Mouse (Mus musculus): Measurements from ENCODE around the gene Cchcr1. TPM values are rescaled to one million over a fixed set of nuclear protein-coding genes. Genes with fewer than 3 reads are reported as not detected.
A peak's percentile ranks its signal among the peaks of the same experiment; 100 is the strongest.
"Not testable (repeated sequence)": the region's sequence is repeated elsewhere in the genome, so short reads cannot be mapped to it uniquely, and the experiment has no call there.

The Cchcr1 gene
- polyA plus RNA-seq, 1 experiment, result 11.5 TPM

DNA sequence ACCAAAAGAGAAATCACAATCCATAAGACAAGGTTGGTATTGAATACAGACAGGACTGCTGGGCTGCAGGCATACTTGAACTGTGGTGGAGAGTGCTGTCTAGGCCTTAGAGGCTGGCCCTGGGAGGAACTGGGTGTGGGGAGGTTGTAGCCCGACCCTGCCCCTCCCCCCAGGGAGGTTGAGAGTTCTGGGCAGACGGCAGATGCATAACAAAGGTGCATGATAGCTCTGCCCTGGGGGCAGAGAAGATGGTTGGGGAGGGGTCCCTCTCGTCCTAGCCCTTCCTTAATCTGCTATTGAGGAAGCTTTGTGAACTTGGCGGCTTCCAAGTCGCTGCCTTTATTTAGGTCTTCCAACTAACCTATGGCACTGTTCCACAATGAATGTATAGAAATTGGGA lies 13.1 kb upstream of the Cchcr1 start:
- no peak for DNase-seq (ENCODE audit: low read depth)
- no peak for TF ChIP-seq CTCF (IDR thresholded peaks at IDR 0.05; ENCODE audit: borderline replicate concordance, extremely low read depth, insufficient read depth, insufficient read length)
- TF ChIP-seq POLR2A (IDR thresholded peaks at IDR 0.05; ENCODE audit: borderline replicate concordance, extremely low read depth, insufficient read depth, insufficient read length, poor library complexity, severe bottlenecking), result no peak

DNA sequence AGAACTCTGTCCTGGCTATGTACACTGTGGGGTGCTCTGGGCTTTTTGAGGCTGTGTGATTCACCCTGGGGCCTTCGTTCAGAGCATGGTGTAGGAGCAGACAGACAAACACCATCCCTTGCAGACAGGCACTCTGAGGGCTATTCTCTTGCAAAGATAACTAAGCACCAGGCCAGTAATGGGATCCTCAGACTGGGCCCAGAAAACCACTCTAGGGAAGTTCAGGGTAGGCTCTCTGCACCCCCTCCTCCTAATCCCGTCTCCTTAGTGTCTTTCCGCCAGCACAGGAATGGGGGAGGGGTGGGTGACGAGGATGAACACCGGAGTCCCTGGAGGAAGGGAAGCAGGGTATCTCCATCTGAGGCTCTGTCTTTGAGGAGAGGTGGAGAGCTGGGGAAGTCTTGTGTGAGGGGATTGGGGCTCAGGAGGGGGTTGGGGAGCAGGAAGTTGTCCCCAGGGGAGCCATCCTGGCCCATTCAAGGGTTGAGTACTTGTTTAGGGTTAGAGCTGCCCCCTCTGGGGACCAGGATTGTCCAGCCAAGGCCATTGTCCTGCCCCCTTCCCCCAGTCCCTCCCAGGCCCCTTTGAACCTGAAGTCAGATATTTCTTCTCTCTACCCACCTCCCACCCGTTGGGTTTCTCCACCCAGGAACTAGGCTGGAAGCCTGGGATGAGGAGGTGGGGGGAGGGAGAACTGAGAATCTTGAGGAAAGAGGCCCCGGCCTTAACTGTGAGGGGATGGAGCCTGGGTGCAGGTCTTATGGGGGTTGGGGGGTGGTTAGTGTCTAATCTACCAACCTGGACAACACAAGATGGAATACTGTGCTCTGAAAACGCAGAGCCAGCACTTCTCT lies 12.0 kb upstream of the Cchcr1 start:
- no peak for TF ChIP-seq CTCF (IDR thresholded peaks at IDR 0.05; ENCODE audit: borderline replicate concordance, extremely low read depth, insufficient read depth, insufficient read length)
- no peak for TF ChIP-seq POLR2A (IDR thresholded peaks at IDR 0.05; ENCODE audit: borderline replicate concordance, extremely low read depth, insufficient read depth, insufficient read length, poor library complexity, severe bottlenecking)
- DNase-seq (ENCODE audit: low read depth), result no peak

- no peak for DNase-seq (ENCODE audit: low read depth)
- TF ChIP-seq POLR2A (IDR thresholded peaks at IDR 0.05; ENCODE audit: borderline replicate concordance, extremely low read depth, insufficient read depth, insufficient read length, poor library complexity, severe bottlenecking), result no peak
- no peak for TF ChIP-seq CTCF (IDR thresholded peaks at IDR 0.05; ENCODE audit: borderline replicate concordance, extremely low read depth, insufficient read depth, insufficient read length)
Measured at GRCm38 (mm10) chr17:35505776-35506175, 11.1 kb upstream of the Cchcr1 start, which contains the start of gene Pou5f1. Gene Pou5f1, plus strand, starts transcription at chr17:35506018.

DNA sequence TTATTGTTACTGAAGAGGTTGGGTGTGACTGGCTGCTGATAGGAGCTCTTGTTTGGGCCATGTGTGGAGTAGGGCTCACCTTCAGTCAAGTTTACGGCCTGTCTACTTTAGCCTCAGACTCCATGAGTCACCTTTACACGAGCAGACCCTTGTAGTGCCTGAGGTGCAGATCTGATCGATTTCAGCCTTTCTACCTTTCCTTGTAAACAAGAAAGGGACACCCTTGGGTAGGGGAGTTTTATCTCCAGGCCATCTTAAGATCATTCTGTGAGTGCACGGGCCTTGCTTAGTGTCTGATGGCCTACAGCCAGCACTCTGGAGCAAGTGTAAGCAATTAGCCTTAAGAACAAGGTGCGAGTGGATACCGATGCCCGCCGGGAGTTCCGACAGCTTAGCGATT lies 10.0 kb upstream of the Cchcr1 start:
- no peak for DNase-seq (ENCODE audit: low read depth)
- no peak for TF ChIP-seq POLR2A (IDR thresholded peaks at IDR 0.05; ENCODE audit: borderline replicate concordance, extremely low read depth, insufficient read depth, insufficient read length, poor library complexity, severe bottlenecking)
- TF ChIP-seq CTCF (IDR thresholded peaks at IDR 0.05; ENCODE audit: borderline replicate concordance, extremely low read depth, insufficient read depth, insufficient read length), result no peak

- DNase-seq (ENCODE audit: low read depth), result no peak
- TF ChIP-seq CTCF (IDR thresholded peaks at IDR 0.05; ENCODE audit: borderline replicate concordance, extremely low read depth, insufficient read depth, insufficient read length), result no peak
- TF ChIP-seq POLR2A (IDR thresholded peaks at IDR 0.05; ENCODE audit: borderline replicate concordance, extremely low read depth, insufficient read depth, insufficient read length, poor library complexity, severe bottlenecking), result no peak
Measured at GRCm38 (mm10) chr17:35507556-35508260, 9.2 kb upstream of the Cchcr1 start.

DNA sequence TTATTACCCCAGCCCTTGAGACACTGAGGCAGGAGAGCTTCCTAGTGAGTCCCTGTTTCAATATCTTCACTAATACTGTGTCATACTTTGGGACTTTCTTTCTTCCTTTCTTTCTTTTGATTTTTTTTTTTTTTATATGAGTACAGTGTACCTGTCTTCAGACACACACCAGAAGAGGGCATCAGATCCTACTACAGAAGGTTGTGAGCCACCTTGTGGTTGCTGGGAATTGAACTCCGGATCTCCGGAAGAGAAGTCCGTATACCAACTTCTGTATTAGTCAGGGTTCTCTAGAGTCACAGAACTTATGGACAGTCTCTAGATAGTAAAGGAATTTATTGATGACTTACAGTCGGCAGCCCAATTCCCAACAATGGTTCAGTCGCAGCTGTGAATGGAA lies 8.6 kb upstream of the Cchcr1 start:
- not testable (repeated sequence) for DNase-seq (ENCODE audit: low read depth)

- TF ChIP-seq POLR2A (IDR thresholded peaks at IDR 0.05; ENCODE audit: borderline replicate concordance, extremely low read depth, insufficient read depth, insufficient read length, poor library complexity, severe bottlenecking) (no peak), CTCF (IDR thresholded peaks at IDR 0.05; ENCODE audit: borderline replicate concordance, extremely low read depth, insufficient read depth, insufficient read length) (peak; percentile 50; the same call in 1 of the 2 replicates)
- peak; percentile 76 for DNase-seq (ENCODE audit: low read depth)
Measured at GRCm38 (mm10) chr17:35509284-35509683, 7.6 kb upstream of the Cchcr1 start.

DNA sequence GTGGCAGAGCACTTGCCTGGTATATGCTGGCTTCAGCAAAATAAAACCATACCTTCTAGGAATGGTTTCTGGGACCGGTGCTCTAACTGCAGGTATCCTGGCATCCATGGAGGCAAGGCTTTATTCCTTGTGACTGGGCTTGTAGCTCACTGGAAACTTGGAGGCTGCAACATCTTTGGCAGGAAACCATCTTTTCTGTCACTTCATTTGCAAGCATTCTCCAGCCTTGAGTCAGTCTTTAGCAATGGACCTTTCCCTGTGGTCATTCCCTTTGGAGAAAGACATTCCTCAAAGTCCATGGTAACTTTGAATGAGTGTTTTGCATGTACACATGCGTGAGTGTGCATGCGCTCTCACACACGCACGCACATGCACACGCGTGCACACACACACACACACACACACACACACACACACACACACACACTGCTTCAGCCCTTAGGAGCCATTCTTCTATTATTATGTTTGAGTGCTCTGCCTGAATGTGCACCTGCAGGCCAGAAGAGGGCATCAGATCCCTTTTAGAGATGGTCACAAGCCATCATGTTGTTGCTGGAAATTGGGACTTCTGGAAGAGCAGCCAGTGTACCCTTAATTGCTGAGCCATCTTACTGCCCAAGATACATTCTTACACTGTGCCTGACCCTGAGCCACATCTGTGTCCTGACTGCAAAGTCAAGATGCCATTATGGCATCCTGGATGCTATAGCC lies 3.8 kb upstream of the Cchcr1 start:
- TF ChIP-seq POLR2A (IDR thresholded peaks at IDR 0.05; ENCODE audit: borderline replicate concordance, extremely low read depth, insufficient read depth, insufficient read length, poor library complexity, severe bottlenecking) (no peak), CTCF (IDR thresholded peaks at IDR 0.05; ENCODE audit: borderline replicate concordance, extremely low read depth, insufficient read depth, insufficient read length) (peak; percentile 53; the same call in 1 of the 2 replicates)
- peak; percentile 40 for DNase-seq (ENCODE audit: low read depth)

- no peak for TF ChIP-seq POLR2A (IDR thresholded peaks at IDR 0.05; ENCODE audit: borderline replicate concordance, extremely low read depth, insufficient read depth, insufficient read length, poor library complexity, severe bottlenecking)
- peak; percentile 73 for TF ChIP-seq CTCF (IDR thresholded peaks at IDR 0.05; ENCODE audit: borderline replicate concordance, extremely low read depth, insufficient read depth, insufficient read length)
- peak; percentile 61 for DNase-seq (ENCODE audit: low read depth)
Measured at GRCm38 (mm10) chr17:35513886-35514285, 3.0 kb upstream of the Cchcr1 start.

DNA sequence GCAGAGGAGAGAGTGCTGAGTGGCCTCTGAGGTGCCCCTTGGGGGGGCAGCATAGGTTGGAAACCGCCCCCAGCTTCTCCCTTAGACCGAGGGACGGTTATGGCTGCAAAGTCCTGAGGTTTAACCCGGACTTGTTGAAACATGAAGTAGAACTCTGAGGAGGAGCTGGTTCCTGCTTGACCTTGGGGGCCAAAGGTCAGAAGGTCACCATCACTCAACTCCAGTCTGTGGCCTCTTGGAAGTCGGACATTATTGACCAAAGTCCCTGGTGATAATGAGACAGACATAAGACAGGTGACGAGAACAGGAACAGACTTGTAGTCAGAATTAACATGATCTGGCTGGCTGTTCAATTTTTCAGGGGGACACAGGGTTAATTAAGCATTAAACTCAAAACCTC lies 2.1 kb upstream of the Cchcr1 start:
- no peak for TF ChIP-seq CTCF (IDR thresholded peaks at IDR 0.05; ENCODE audit: borderline replicate concordance, extremely low read depth, insufficient read depth, insufficient read length)
- no peak for TF ChIP-seq POLR2A (IDR thresholded peaks at IDR 0.05; ENCODE audit: borderline replicate concordance, extremely low read depth, insufficient read depth, insufficient read length, poor library complexity, severe bottlenecking)
- no peak for DNase-seq (ENCODE audit: low read depth)

GRCm38 (mm10) chr17:35515911-35516640 lies 824 bp upstream of the Cchcr1 start:
- peak; percentile 66 for DNase-seq (ENCODE audit: low read depth)
- TF ChIP-seq POLR2A (IDR thresholded peaks at IDR 0.05; ENCODE audit: borderline replicate concordance, extremely low read depth, insufficient read depth, insufficient read length, poor library complexity, severe bottlenecking) (no peak), CTCF (IDR thresholded peaks at IDR 0.05; ENCODE audit: borderline replicate concordance, extremely low read depth, insufficient read depth, insufficient read length) (no peak)
